Mouse (Mus musculus) kidney, embryonic 15.5 days (tissue): ENCODE results near the gene Kif22. TPM values are rescaled to one million over a fixed set of nuclear protein-coding genes. Genes with fewer than 3 reads are reported as not detected.
A peak's percentile ranks its signal among the peaks of the same experiment; 100 is the strongest.

Source experiments
- ATAC-seq: fragments of 200-750 bp; cut with Nextera tagmentation; replicated peaks from 2 replicates; pipeline ENCODE4 v1.8.0; 2017; ENCODE audit warnings: moderate TSS enrichment; ENCODE audit not compliant: low FRiP score
- H3K27ac ChIP-seq: fragments of 300-500 bp; sonication (generic); 2 replicates; pipeline ENCODE4 v1.5.1; 2015; ENCODE audit warnings: mild to moderate bottlenecking, inconsistent platforms
- H3K27me3 ChIP-seq: fragments of 300-500 bp; sonication (generic); 2 replicates; pipeline ENCODE4 v1.6.1; 2015; ENCODE audit warnings: inconsistent platforms
- H3K36me3 ChIP-seq: fragments of 300-500 bp; sonication (generic); 2 replicates; pipeline ENCODE4 v1.6.1; 2015; ENCODE audit warnings: inconsistent platforms
- H3K4me1 ChIP-seq: fragments of 300-500 bp; sonication (generic); 2 replicates; pipeline ENCODE4 v1.6.1; 2015; ENCODE audit warnings: inconsistent platforms
- H3K4me2 ChIP-seq: fragments of 300-500 bp; sonication (generic); 2 replicates; pipeline ENCODE4 v1.6.1; 2015; ENCODE audit warnings: moderate library complexity, mild to moderate bottlenecking, inconsistent platforms
- H3K4me3 ChIP-seq: fragments of 300-500 bp; sonication (generic); replicated peaks from 2 replicates; pipeline ENCODE4 v1.5.1; 2015; ENCODE audit warnings: mild to moderate bottlenecking, inconsistent platforms
- H3K9ac ChIP-seq: fragments of 300-500 bp; sonication (generic); 2 replicates; pipeline ENCODE4 v1.6.1; 2015; ENCODE audit warnings: mild to moderate bottlenecking, inconsistent platforms
- H3K9me3 ChIP-seq: fragments of 300-500 bp; sonication (generic); replicated peaks from 2 replicates; pipeline ENCODE4 v1.6.1; 2016; ENCODE audit warnings: inconsistent platforms
- WGBS: fragments of 180-500 bp; shearing (Covaris S2); methylation state at CpG from one replicate; pipeline ENCODE4 v1.1.7; 2015; ENCODE audit warnings: mixed read lengths; 5-methylcytosine and 5-hydroxymethylcytosine counted together
- polyA plus RNA-seq: library from polyadenylated mRNA; unstranded; fragments of >200 nt; fragmentation: Nextera tagmentation; extraction: Ambion mirVana; gene quantifications from 2 replicates; pipeline ENCODE4 v1.2.1, GENCODE M21; 2015

The Kif22 gene
- polyA plus RNA-seq, 1 experiment from 2014 or later: 141 TPM

DNA sequence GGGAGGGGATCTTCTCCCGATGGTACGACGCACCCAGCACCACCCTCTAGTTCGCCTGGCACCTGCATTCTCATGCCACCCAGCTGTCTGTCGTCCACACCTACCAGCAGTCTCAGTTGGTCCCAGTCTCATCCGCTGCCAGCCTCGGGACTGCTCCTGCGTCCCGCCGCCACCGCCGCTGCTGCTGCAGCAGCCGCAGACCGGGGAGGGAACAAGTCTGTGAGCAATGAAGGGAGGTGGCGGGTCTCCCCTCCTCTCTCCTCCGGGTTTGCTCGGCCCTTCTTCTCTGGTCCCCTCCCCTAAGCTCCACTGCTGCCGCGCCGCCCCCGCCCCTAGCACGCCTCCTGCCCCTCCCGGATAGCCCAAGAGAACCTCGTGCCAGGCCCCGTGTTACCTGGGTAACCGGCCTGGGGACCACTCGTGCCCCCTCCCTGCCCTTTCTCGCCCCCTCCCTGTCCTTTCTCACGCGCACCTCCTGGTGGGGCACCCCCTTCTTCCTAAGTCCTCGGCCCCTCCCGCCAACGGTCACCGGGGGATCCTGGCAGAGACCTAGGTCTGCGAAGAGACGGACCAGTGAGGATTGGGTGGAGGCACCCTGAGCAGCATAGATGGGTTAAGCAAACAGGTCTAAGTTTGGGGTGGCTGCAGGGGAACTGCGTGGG lies 21.2 kb downstream of the Kif22 start, which contains the start of the genes Gm42742 and Prrt2:
Gm42742 (minus strand) TSS at position 197 of the 662 bp plus-strand sequence.
Prrt2 (minus strand) TSS at position 311 of the 662 bp plus-strand sequence.
- H3K27ac ChIP-seq: peak within 1 kb of the TSS; percentile 99
- H3K9ac ChIP-seq: peak within 1 kb of the TSS; percentile 62
- peaks cover 32% of the 10 kb centered on the region for H3K36me3 ChIP-seq
- ATAC-seq: peak; percentile 18; the same call in 1 of the 2 replicates
- H3K4me2 ChIP-seq: peak within 1 kb of the TSS; percentile 92
- peak within 1 kb of the TSS; percentile 54 for H3K4me3 ChIP-seq
- WGBS: 1% methylated on average over 37 of the region's 37 CpGs
- H3K9me3 ChIP-seq: no peaks in the 10 kb centered on the region
- peaks cover 77% of the 10 kb centered on the region for H3K4me1 ChIP-seq
- no peaks in the 10 kb centered on the region for H3K27me3 ChIP-seq

GRCm38 (mm10) chr7:127020491-127020890 lies 21.8 kb downstream of the Kif22 start:
- H3K27ac ChIP-seq: peak overlapping the region; percentile 99
- H3K4me3 ChIP-seq: peak overlapping the region; percentile 54
- peak overlapping the region; percentile 92 for H3K4me2 ChIP-seq
- no peaks in the 10 kb centered on the region for H3K9me3 ChIP-seq
- ATAC-seq: no peak
- peaks cover 36% of the 10 kb centered on the region for H3K36me3 ChIP-seq
- no peaks in the 10 kb centered on the region for H3K27me3 ChIP-seq
- WGBS: 45% methylated on average over 5 of the region's 5 CpGs
- peak overlapping the region; percentile 62 for H3K9ac ChIP-seq
- H3K4me1 ChIP-seq: peaks cover 82% of the 10 kb centered on the region

- H3K4me1 ChIP-seq: peaks cover 87% of the 10 kb centered on the region
- peak overlapping the region; percentile 54 for H3K4me3 ChIP-seq
- peaks cover 41% of the 10 kb centered on the region for H3K36me3 ChIP-seq
- ATAC-seq: no peak
- H3K9me3 ChIP-seq: no peaks in the 10 kb centered on the region
- peak overlapping the region; percentile 21 for H3K9ac ChIP-seq
- no peaks in the 10 kb centered on the region for H3K27me3 ChIP-seq
- H3K27ac ChIP-seq: peak overlapping the region; percentile 99
- peak overlapping the region; percentile 92 for H3K4me2 ChIP-seq
- WGBS: 64% methylated on average over 3 of the region's 3 CpGs
Measured at GRCm38 (mm10) chr7:127020031-127020430, 22.2 kb downstream of the Kif22 start.

- Histone ChIP-seq H3K4me3 (peak overlapping the region; percentile 54; the same call in 1 of the 2 replicates), H3K27ac (0 out of 2 replicates have a peak overlapping the region, but pooled peaks have one; percentile 96)
- 76% methylated on average over 14 of the region's 14 CpGs for WGBS
Measured at GRCm38 (mm10) chr7:127019306-127019960, 22.8 kb downstream of the Kif22 start.

DNA sequence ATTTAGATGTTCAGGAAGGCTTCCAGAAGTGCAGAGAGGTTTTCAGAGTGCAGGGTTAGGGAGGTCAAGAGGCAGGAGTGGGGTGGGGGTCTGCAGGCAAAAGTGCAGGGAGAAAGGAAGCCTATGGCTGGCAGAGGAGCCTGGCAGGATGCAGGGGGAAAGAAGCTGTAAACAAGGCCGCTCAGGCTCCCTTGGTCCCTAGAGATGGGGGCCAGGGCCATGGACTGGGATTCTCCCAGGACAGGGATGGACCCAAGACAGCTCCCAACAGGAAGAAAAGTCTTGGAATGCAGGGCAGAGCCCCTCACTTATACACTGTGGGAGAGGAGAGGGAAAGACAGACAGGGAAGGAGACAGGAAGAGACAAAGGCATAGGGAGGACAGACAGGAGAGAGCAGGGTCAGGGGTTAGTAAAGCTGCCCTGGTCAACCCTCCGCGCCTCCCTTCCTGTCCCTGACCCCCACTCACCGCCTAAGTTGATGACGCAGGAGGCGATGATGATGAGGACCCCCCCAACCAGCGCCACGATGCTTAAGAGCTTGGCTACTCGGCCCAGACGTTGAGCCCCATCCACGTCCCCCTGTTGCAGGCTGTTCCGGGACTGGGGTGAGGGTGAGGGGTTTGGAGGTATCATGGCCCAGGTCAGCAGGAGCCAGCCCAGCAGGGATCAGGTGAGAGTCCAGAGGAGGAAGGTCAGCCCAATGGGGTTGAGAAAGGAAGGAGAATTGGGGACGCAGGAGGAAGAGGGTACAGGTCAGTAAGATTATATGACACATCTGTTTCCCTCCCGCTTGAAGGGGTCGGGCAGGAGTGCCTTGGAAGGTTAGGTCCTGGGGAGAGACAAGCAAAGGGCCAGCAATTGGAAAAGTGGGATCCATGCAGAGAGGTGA lies 23.6 kb downstream of the Kif22 start:
- ATAC-seq: no peak
- Histone ChIP-seq H3K9me3 (no peaks in the 10 kb centered on the region), H3K27ac (peak overlapping the region; percentile 96), H3K4me1 (peaks cover 88% of the 10 kb centered on the region), H3K4me2 (peak overlapping the region; percentile 92), H3K9ac (peak overlapping the region; percentile 43; the same call in 1 of the 2 replicates), H3K36me3 (peaks cover 34% of the 10 kb centered on the region), H3K27me3 (no peaks in the 10 kb centered on the region), H3K4me3 (peak overlapping the region; percentile 54; the same call in 1 of the 2 replicates)
- WGBS: 48% methylated on average over 15 of the region's 15 CpGs

More at GRCm38 (mm10) chr7:127019306-127019960, 22.8 kb downstream of the Kif22 start:
- Histone ChIP-seq H3K27me3 (no peaks in the 10 kb centered on the region), H3K4me1 (peaks cover 88% of the 10 kb centered on the region), H3K36me3 (peaks cover 40% of the 10 kb centered on the region), H3K9me3 (no peaks in the 10 kb centered on the region), H3K9ac (peak overlapping the region; percentile 43; the same call in 1 of the 2 replicates), H3K4me2 (peak overlapping the region; percentile 92)
- ATAC-seq: no peak

GRCm38 (mm10) chr7:127017950-127018345 lies 24.3 kb downstream of the Kif22 start:
- H3K4me1 ChIP-seq: peaks cover 87% of the 10 kb centered on the region
- WGBS: 32% methylated on average over 6 of the region's 6 CpGs
- no peaks in the 10 kb centered on the region for H3K27me3 ChIP-seq
- H3K4me2 ChIP-seq: peak overlapping the region; percentile 92
- peaks cover 34% of the 10 kb centered on the region for H3K36me3 ChIP-seq
- no peak for ATAC-seq
- H3K9ac ChIP-seq: peak overlapping the region; percentile 43; the same call in 1 of the 2 replicates
- H3K4me3 ChIP-seq: peak overlapping the region; percentile 69
- H3K27ac ChIP-seq: peak overlapping the region; percentile 96
- no peaks in the 10 kb centered on the region for H3K9me3 ChIP-seq

- peak within 1 kb of the TSS; percentile 69 for H3K4me3 ChIP-seq
- no peaks in the 10 kb centered on the region for H3K9me3 ChIP-seq
- H3K36me3 ChIP-seq: peaks cover 34% of the 10 kb centered on the region
- ATAC-seq: peak; percentile 76
- H3K27me3 ChIP-seq: no peaks in the 10 kb centered on the region
- peak within 1 kb of the TSS; percentile 96 for H3K27ac ChIP-seq
- peaks cover 81% of the 10 kb centered on the region for H3K4me1 ChIP-seq
- peak within 1 kb of the TSS; percentile 81 for H3K9ac ChIP-seq
- 4% methylated on average over 39 of the region's 39 CpGs for WGBS
- peak within 1 kb of the TSS; percentile 92 for H3K4me2 ChIP-seq
Measured at GRCm38 (mm10) chr7:127016971-127017949, 25.0 kb downstream of the Kif22 start, which contains the start of gene Pagr1a. Gene Pagr1a (minus strand): TSS chr7:127017352.

DNA sequence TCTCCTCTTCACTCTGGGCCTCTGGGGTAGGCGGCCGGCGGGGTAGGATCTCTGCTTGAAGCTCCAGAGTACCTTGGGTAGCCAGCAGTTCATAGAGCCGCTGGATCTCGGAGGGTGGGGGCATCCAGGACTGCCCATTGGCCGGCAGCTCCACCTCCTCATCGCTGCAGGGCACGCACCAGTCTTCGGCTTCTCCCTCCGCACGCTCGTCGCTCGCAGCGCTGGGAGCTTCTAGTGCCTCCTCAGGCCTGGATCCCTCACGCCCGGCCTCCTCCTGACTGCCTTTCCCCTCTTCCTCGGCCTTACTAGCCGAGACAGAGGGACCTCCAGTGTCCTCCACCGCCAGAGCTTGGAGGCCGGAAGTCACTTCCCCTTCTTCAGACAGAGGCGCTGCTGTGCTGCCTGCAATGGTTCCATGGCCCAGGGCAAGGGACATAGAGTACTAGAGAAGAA lies 25.8 kb downstream of the Kif22 start:
- peaks cover 30% of the 10 kb centered on the region for H3K36me3 ChIP-seq
- H3K27me3 ChIP-seq: no peaks in the 10 kb centered on the region
- H3K4me3 ChIP-seq: peak overlapping the region; percentile 69
- H3K27ac ChIP-seq: peak overlapping the region; percentile 96
- under 1% methylated on average over 22 of the region's 22 CpGs for WGBS
- peak overlapping the region; percentile 81 for H3K9ac ChIP-seq
- H3K9me3 ChIP-seq: no peaks in the 10 kb centered on the region
- peak; percentile 38 for ATAC-seq
- peak overlapping the region; percentile 92 for H3K4me2 ChIP-seq
- peaks cover 74% of the 10 kb centered on the region for H3K4me1 ChIP-seq

DNA sequence TGATC lies 26.0 kb downstream of the Kif22 start, which contains the start of gene Pagr1b:
Pagr1b (minus strand) TSS at position 4 of the 5 bp plus-strand sequence.
- H3K27ac ChIP-seq: peak within 1 kb of the TSS; percentile 96
- H3K9ac ChIP-seq: peak within 1 kb of the TSS; percentile 81
- H3K27me3 ChIP-seq: no peaks in the 10 kb centered on the region
- H3K4me3 ChIP-seq: peak within 1 kb of the TSS; percentile 69
- H3K4me1 ChIP-seq: peaks cover 71% of the 10 kb centered on the region
- H3K4me2 ChIP-seq: peak within 1 kb of the TSS; percentile 92
- ATAC-seq: no peak
- no peaks in the 10 kb centered on the region for H3K9me3 ChIP-seq
- H3K36me3 ChIP-seq: peaks cover 29% of the 10 kb centered on the region

GRCm38 (mm10) chr7:127016081-127016480 lies 26.2 kb downstream of the Kif22 start:
- H3K27me3 ChIP-seq: no peaks in the 10 kb centered on the region
- under 1% methylated on average over 10 of the region's 10 CpGs for WGBS
- H3K27ac ChIP-seq: peak overlapping the region; percentile 96
- H3K9me3 ChIP-seq: no peaks in the 10 kb centered on the region
- peak overlapping the region; percentile 92 for H3K4me2 ChIP-seq
- H3K4me3 ChIP-seq: peak overlapping the region; percentile 69
- peak overlapping the region; percentile 81 for H3K9ac ChIP-seq
- H3K36me3 ChIP-seq: peaks cover 29% of the 10 kb centered on the region
- peak; percentile 42 for ATAC-seq
- peaks cover 69% of the 10 kb centered on the region for H3K4me1 ChIP-seq

GRCm38 (mm10) chr7:127014993-127015392 lies 27.3 kb downstream of the Kif22 start:
- peak overlapping the region; percentile 39; the same call in 1 of the 2 replicates for H3K9ac ChIP-seq
- peaks cover 59% of the 10 kb centered on the region for H3K4me1 ChIP-seq
- ATAC-seq: no peak
- H3K36me3 ChIP-seq: peaks cover 29% of the 10 kb centered on the region
- 91% methylated on average over 12 of the region's 12 CpGs for WGBS
- peak overlapping the region; percentile 54; the same call in 1 of the 2 replicates for H3K4me3 ChIP-seq
- peak overlapping the region; percentile 92 for H3K4me2 ChIP-seq
- H3K27me3 ChIP-seq: no peaks in the 10 kb centered on the region
- H3K9me3 ChIP-seq: no peaks in the 10 kb centered on the region
- peak overlapping the region; percentile 96; the same call in 1 of the 2 replicates for H3K27ac ChIP-seq
